Mouse (Mus musculus) heart, embryonic 11.5 days (tissue): ENCODE data around the gene Olfr288. TPM values are rescaled to one million over a fixed set of nuclear protein-coding genes. Genes with fewer than 3 reads are reported as not detected.

ENCODE experiments used
- ATAC-seq: fragments of 200-750 bp; cut with Nextera tagmentation; replicated peaks from 2 replicates; pipeline ENCODE4 v1.8.0; 2017; ENCODE audit warnings: moderate library complexity; ENCODE audit not compliant: insufficient number of reproducible peaks, low FRiP score, low TSS enrichment
- H3K27ac ChIP-seq: fragments of 300-500 bp; sonication (generic); 2 replicates; pipeline ENCODE4 v1.5.1; 2014; ENCODE audit warnings: mild to moderate bottlenecking, low read depth, low read length
- H3K27me3 ChIP-seq: fragments of 300-500 bp; sonication (generic); 2 replicates; pipeline ENCODE4 v1.6.1; 2014; ENCODE audit warnings: mild to moderate bottlenecking, low read length, mixed read lengths; ENCODE audit not compliant: control insufficient read depth, insufficient read depth
- H3K36me3 ChIP-seq: fragments of 300-500 bp; sonication (generic); 2 replicates; pipeline ENCODE4 v1.6.1; 2014; ENCODE audit warnings: mild to moderate bottlenecking, low read length, moderate library complexity, mixed read lengths; ENCODE audit not compliant: control insufficient read depth, insufficient read depth
- H3K4me1 ChIP-seq: fragments of 300-500 bp; sonication (generic); 2 replicates; pipeline ENCODE4 v1.6.1; 2014; ENCODE audit warnings: low read length; ENCODE audit not compliant: control insufficient read depth, insufficient read depth
- H3K4me2 ChIP-seq: fragments of 300-500 bp; sonication (generic); 2 replicates; pipeline ENCODE4 v1.6.1; 2014; ENCODE audit warnings: mild to moderate bottlenecking, moderate library complexity
- H3K4me3 ChIP-seq: fragments of 300-500 bp; sonication (generic); 2 replicates; pipeline ENCODE4 v1.5.1; 2014; ENCODE audit warnings: low read depth, low read length
- H3K9ac ChIP-seq: fragments of 300-500 bp; sonication (generic); 2 replicates; pipeline ENCODE4 v1.6.1; 2014; ENCODE audit warnings: mild to moderate bottlenecking, low read depth, low read length, moderate library complexity
- H3K9me3 ChIP-seq: fragments of 300-500 bp; sonication (generic); replicated peaks from 2 replicates; pipeline ENCODE4 v1.6.1; 2016; ENCODE audit warnings: low read length; ENCODE audit not compliant: control insufficient read depth
- WGBS: fragments of 180-500 bp; shearing (Covaris S2); extraction: QIAGEN DNeasy Blood & Tissue Kit; methylation state at CpG from one replicate; pipeline ENCODE4 v1.1.7; 2014; ENCODE audit not compliant: insufficient replicate concordance; 5-methylcytosine and 5-hydroxymethylcytosine counted together
- polyA plus RNA-seq: library from polyadenylated mRNA; unstranded; fragments of >200 nt; fragmentation: Nextera tagmentation; extraction: Ambion mirVana; gene quantifications from 2 replicates; pipeline ENCODE4 v1.2.1, GENCODE M21; 2014

The Olfr288 gene
- polyA plus RNA-seq, 1 experiment from 2014 or later: not detected

DNA sequence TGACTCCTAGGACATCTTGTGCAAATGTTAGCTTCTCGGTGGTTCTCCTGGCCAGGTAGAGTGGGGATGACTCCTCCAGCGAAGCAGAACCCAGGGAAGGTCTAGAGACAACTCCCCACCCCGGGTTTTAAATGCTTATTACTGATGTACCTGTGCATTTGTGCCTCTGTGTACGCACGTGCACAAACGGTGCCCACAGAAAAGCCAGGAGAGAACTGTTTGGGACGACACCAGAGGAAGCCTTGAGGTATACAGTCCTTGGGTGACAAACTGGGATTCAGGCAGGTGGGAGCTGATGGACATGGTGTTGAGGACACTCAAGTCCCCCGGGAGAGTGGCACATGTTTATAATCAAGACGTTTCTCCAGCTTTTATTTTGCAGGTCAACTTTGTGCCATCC is 24.4 kb downstream of the Olfr288 start:
- H3K4me2 ChIP-seq: no peak overlapping the region
- no peak overlapping the region for H3K9ac ChIP-seq
- no peaks in the 10 kb centered on the region for H3K4me1 ChIP-seq
- no peak overlapping the region for H3K27ac ChIP-seq
- no peaks in the 10 kb centered on the region for H3K9me3 ChIP-seq
- H3K27me3 ChIP-seq: peaks cover 73% of the 10 kb centered on the region
- no peaks in the 10 kb centered on the region for H3K36me3 ChIP-seq
- 66% methylated on average over 9 of the region's 9 CpGs for WGBS
- no peak for ATAC-seq
- no peak overlapping the region for H3K4me3 ChIP-seq

DNA sequence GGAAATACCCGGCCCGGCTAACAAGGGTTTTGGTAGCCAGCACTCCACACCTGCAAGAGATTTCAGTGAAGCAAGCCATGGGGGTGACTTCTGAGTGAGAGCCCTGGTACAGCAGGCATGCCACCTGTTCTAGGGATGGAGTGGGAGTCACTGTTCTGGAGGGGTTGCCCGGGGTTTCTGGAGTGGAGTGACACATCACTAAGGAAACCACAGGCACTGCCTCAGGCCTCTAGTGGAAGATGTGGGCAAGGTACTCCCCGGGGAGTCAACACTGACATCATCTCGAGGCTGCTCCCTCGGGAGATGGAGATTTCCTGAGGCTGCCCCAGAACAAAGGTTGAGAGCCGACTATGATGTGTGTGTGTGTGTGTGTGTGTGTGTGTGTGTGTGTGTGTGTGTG is 25.0 kb downstream of the Olfr288 start:
- 45% methylated on average over 7 of the region's 7 CpGs for WGBS

DNA sequence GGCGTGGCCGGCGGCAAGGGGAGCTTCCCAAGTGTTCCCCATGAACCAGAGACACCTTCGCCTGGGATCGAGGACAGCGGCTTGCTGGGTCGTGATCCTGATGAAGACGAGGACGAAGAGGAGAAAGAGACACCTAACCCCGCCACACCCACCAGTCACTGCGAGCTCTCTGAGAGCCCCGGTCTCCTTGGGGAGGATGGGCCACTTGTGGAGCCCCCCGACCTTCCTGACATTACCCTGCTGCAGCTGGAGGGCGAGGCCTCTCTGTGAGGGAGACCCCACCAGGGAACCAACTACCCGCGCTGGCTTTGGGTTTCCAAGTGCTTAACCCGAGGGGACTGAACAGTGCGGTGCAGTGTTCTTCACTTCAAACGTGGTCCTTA is 26.7 kb downstream of the Olfr288 start:
- WGBS: 6% methylated on average over 19 of the region's 19 CpGs
- peak overlapping the region; percentile 74 for H3K4me2 ChIP-seq
- H3K9me3 ChIP-seq: no peaks in the 10 kb centered on the region
- no peaks in the 10 kb centered on the region for H3K4me1 ChIP-seq
- H3K36me3 ChIP-seq: no peaks in the 10 kb centered on the region
- no peak for ATAC-seq
- peaks cover 77% of the 10 kb centered on the region for H3K27me3 ChIP-seq
- peak overlapping the region; percentile 46 for H3K4me3 ChIP-seq
- H3K9ac ChIP-seq: no peak overlapping the region
- no peak overlapping the region for H3K27ac ChIP-seq

More for the DNA sequence above, 25.0 kb downstream of the Olfr288 start:
- Histone ChIP-seq H3K27ac (no peak overlapping the region), H3K9ac (no peak overlapping the region), H3K27me3 (peaks cover 78% of the 10 kb centered on the region), H3K4me1 (no peaks in the 10 kb centered on the region), H3K36me3 (no peaks in the 10 kb centered on the region), H3K4me3 (no peak overlapping the region), H3K9me3 (no peaks in the 10 kb centered on the region), H3K4me2 (no peak overlapping the region)
- ATAC-seq: no peak

DNA sequence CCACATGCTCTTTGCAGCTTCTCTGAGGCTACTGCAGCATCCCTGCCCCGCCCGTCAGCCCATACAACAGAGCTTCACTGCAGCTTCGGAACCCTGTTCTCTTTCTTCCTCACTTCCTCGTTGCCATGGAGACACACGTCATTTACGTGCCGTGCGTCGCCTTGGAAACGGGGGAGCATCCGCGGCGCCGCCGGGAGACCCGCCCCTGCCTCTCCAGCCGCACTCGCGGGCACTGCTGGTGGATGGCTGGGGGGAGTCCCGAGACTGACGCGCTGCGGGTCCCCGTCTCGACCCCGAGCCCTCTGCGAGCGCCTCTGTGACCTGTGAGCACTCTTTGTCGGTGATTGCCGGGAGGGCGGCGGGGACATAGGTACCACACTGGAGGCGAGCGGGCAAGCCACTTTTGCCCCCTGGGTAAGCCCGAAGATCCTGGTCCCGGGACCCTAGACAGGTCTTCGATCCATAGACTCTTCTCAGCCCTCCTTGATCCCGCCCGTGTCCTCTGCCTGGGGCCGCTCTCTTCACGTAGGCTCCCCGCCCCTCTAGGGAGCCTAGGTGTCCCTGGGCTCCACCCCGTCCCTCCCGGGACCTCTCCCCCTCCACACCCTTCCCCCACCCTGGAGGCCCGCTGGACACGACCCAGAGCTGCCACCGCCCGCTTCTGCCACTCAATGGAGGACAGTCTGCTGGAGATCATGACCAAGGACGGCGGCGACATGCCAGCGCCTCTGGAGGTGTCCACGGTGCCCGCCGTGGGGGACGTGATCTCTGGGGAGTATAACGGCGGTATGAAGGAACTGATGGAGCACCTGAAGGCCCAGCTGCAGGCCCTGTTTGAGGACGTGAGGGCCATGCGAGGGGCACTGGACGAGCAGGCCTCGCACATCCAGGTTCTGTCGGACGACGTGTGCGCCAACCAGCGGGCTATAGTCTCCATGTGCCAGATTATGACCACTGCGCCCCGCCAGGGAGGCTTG is 27.4 kb downstream of the Olfr288 start:
- H3K36me3 ChIP-seq: no peaks in the 10 kb centered on the region
- H3K9me3 ChIP-seq: no peaks in the 10 kb centered on the region
- 2% methylated on average over 69 of the region's 69 CpGs for WGBS
- H3K27ac ChIP-seq: no peak overlapping the region
- peak; percentile 52 for ATAC-seq
- H3K4me3 ChIP-seq: peak overlapping the region; percentile 46
- H3K4me1 ChIP-seq: no peaks in the 10 kb centered on the region
- peak overlapping the region; percentile 74 for H3K4me2 ChIP-seq
- peaks cover 72% of the 10 kb centered on the region for H3K27me3 ChIP-seq
- peak overlapping the region; percentile 40; the same call in 1 of the 2 replicates for H3K9ac ChIP-seq

DNA sequence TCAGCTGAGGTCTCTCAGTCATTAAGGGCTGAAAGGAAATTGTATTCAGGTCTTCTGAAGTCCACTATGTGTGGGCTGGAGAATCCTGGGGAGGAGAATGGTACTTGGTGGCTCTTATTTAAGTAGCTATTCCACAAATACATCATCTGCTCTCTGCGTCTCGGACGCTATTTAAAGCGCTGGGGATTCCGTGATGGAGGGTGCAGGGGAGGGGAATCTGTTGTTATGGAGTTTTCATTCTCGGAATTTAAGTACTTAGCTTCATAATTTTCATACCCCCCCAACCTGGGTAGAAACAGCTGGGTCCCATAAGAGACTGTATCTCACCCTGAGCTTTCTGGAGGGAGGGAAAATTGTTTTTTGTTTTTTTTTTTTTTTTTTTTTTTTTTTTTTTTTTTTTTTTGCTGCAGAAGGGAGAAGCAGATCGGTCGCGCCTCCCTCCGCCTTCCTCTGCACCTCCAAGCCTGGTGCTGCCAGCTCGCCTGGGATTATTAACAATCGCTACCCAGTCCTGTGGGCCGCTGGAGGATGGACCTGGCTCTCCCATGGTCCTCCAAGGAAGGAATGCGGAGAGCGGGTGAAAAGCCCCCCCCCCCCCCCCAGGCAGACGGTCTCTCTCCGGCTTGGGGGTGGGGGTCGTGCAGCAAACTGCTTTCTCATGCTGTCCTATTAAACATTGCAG is 28.2 kb downstream of the Olfr288 start, which contains the start of gene Ccdc184:
Gene Ccdc184, plus strand, starts transcription at position 196 of the 682 bp plus-strand sequence.
- Histone ChIP-seq H3K9ac (peak within 1 kb of the TSS; percentile 40; the same call in 1 of the 2 replicates), H3K27me3 (peaks cover 65% of the 10 kb centered on the region)
- ATAC-seq: no peak

DNA sequence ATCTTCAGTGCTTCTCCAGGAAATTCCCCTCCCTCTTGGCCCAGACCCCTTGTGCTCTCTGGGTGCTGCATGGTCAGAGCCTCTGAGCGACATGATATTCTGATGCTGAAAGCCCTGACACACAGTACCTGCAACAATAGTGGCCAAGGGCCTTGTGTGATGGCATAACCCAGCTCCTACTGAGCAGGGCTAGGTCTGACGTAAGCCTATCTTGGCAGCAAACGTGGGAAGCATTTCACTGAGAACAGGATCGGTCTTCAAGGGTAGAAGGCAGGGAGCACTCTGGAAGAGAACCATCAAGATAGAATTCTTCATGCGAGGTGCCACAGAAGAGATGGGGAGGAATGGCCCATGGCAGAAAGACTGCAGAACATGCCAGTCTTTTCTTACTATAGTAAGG is 29.8 kb downstream of the Olfr288 start, which contains the start of gene Asb8:
Gene Asb8, minus strand, starts transcription at position 101 of the 400 bp plus-strand sequence.
- 67% methylated on average over 5 of the region's 5 CpGs for whole genome bisulfite sequencing

More for the DNA sequence above, 28.2 kb downstream of the Olfr288 start, which contains the start of gene Ccdc184:
- Histone ChIP-seq H3K4me2 (peak within 1 kb of the TSS; percentile 74), H3K9me3 (no peaks in the 10 kb centered on the region), H3K27ac (no peak within 1 kb of the TSS), H3K36me3 (no peaks in the 10 kb centered on the region), H3K4me1 (peaks cover 3% of the 10 kb centered on the region; the same call in 1 of the 2 replicates), H3K4me3 (peak within 1 kb of the TSS; percentile 46)
- WGBS: 5% methylated on average over 18 of the region's 18 CpGs

DNA sequence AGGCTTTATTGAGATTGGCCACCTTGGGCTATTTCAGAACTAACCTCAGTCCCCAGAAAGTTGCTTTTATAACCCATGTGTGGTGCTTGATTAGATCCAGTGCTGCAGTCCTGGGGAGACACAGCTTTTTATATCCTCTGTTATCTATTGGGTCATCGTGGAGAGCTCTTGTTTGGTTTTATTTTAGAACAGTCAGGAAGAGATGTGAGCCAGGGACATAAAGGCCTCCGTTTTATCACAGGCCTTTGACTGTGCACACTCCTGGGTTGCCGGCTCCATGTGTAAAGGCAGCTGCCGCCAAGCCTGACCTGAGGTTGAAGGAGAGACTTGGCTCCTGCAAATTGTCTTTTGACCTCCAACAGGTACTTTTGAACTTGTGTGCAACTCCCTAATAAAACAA is 32.8 kb downstream of the Olfr288 start:
- ATAC-seq: no peak
- WGBS: 36% methylated on average over 4 of the region's 4 CpGs
- Histone ChIP-seq H3K4me2 (no peak overlapping the region), H3K4me3 (no peak overlapping the region), H3K4me1 (peaks cover 3% of the 10 kb centered on the region; the same call in 1 of the 2 replicates), H3K36me3 (no peaks in the 10 kb centered on the region), H3K9me3 (no peaks in the 10 kb centered on the region), H3K27me3 (peaks cover 27% of the 10 kb centered on the region), H3K27ac (peak overlapping the region; percentile 29; the same call in 1 of the 2 replicates), H3K9ac (no peak overlapping the region)

More for the DNA sequence above, 29.8 kb downstream of the Olfr288 start, which contains the start of gene Asb8:
- no peaks in the 10 kb centered on the region for H3K9me3 ChIP-seq
- H3K4me2 ChIP-seq: no peak within 1 kb of the TSS
- H3K27me3 ChIP-seq: peaks cover 57% of the 10 kb centered on the region
- no peak within 1 kb of the TSS for H3K27ac ChIP-seq
- no peak for ATAC-seq
- H3K9ac ChIP-seq: no peak within 1 kb of the TSS
- H3K4me3 ChIP-seq: no peak within 1 kb of the TSS
- no peaks in the 10 kb centered on the region for H3K36me3 ChIP-seq
- H3K4me1 ChIP-seq: peaks cover 3% of the 10 kb centered on the region; the same call in 1 of the 2 replicates

DNA sequence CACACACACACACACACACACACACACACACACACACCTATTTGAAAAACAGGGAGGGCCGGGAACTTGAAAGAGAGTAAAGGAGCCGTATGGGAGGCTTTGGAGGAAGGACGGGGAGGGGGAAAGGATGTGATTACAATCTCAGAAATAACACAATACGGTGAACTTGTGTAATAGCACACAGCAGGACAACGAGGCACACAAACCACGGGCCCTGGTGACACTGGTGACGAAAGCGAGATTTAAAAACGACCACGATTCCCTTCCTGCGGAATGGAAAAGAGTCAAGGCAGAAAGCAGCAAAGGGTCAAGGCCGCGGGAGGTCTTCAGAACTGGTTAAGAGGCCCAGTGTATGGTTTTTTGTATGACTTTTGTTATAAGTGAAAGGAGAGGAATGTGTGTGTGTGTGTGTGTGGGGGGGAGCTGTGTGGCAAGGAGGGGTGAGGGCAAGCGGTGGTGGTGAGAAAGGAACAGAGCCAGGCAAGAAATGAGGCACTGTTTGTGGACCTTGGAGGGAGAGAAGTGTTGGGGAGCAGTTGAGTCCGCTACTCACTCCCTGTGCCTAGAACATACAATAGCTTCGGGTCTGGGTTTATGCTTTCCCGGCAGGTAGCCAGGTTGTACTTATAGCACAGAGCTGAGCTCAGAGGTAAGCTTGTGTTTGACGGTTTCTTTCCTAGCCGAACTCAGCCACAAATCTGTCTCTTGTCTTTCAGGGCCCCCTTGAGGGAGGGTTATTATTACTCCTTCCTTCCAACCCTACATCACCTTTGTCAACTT is 34.1 kb downstream of the Olfr288 start:
- Histone ChIP-seq H3K4me1 (peaks cover 3% of the 10 kb centered on the region; the same call in 1 of the 2 replicates), H3K27me3 (peaks cover 15% of the 10 kb centered on the region), H3K4me3 (no peak overlapping the region), H3K9ac (no peak overlapping the region), H3K4me2 (no peak overlapping the region), H3K27ac (no peak overlapping the region), H3K36me3 (no peaks in the 10 kb centered on the region), H3K9me3 (no peaks in the 10 kb centered on the region)
- no peak for ATAC-seq
- 66% methylated on average over 19 of the region's 19 CpGs for WGBS
